Mouse (Mus musculus): ENCODE data around the gene A630095N17Rik.

DNA sequence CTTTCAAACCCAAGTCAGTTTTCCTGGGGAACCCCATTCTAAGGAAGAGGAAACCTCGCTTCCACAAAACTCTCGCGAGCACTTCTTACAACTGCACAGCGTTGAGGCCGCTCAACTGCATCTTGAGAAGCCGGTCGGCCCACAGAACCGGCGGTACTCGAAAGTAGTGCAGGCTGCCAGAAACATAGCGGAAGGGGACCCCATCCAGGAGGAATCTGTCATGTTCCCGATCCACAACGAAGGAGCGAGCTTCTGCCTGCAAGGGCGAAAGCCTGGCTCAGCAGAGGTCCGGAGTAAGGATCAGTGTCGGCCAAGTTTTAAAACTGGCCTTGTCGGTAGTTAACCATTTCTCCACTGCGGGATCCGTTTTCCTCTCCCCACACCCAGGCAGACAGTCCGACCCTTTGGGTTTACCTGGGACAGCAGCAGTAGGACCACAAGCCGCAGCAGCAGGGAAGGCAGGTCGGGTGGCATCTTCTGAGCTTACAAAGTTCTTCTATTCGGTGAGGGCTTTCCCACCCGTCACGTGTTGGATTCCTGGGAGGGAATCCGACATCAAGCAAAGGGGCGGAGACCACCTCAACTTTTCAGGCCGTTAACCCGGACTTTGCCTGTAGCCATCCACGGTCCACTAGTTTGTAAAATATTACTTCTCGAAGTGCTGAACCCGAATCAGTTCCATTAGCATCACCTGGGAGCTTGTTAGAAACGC is 22.8 kb downstream of the A630095N17Rik start:
- no peak for TF ChIP-seq POLR2A (IDR thresholded peaks at IDR 0.05; ENCODE audit: borderline replicate concordance, extremely low read depth, insufficient read depth, insufficient read length, poor library complexity, severe bottlenecking)
- no peak for TF ChIP-seq CTCF (IDR thresholded peaks at IDR 0.05; ENCODE audit: borderline replicate concordance, extremely low read depth, insufficient read depth, insufficient read length)
